Mouse (Mus musculus): ENCODE results near the gene Spcs1.

- TF ChIP-seq POLR2A (IDR thresholded peaks at IDR 0.05; ENCODE audit: borderline replicate concordance, extremely low read depth, insufficient read depth, insufficient read length, poor library complexity, severe bottlenecking) = no peak
- TF ChIP-seq CTCF (IDR thresholded peaks at IDR 0.05; ENCODE audit: borderline replicate concordance, extremely low read depth, insufficient read depth, insufficient read length) = no peak
Observed at GRCm38 (mm10) chr14:31045817-31046216, 44.3 kb upstream of the Spcs1 start.

Data from brain, embryonic 14.5 days (tissue).